Mouse (Mus musculus): ENCODE data around the gene Slc25a35. TPM values are rescaled to one million over a fixed set of nuclear protein-coding genes. Genes with fewer than 3 reads are reported as not detected.
"Not testable (repeated sequence)": the region's sequence is repeated elsewhere in the genome, so short reads cannot be mapped to it uniquely, and the experiment has no call there.

The Slc25a35 gene
- polyA plus RNA-seq, 1 experiment from 2014 or later: 1.2 TPM

- not testable (repeated sequence) for H3K4me2 ChIP-seq (ENCODE audit: low read length); H3K4me3 ChIP-seq (ENCODE audit: control insufficient read depth in 1 of 2, insufficient read depth in 1 of 2, low read depth in 1 of 2, low read length in 2 of 2); H3K27me3 ChIP-seq (ENCODE audit: control insufficient read depth, insufficient read depth, low read length); H3K27ac ChIP-seq (replicated peaks in 1 of 2; ENCODE audit: control insufficient read depth in 1 of 2, insufficient read depth in 1 of 2, low read depth in 2 of 2, low read length in 2 of 2); H3K9me3 ChIP-seq (ENCODE audit: control insufficient read depth, low read length); ATAC-seq (ENCODE audit: insufficient number of reproducible peaks, insufficient read depth, low FRiP score, low read depth); H3K9ac ChIP-seq (ENCODE audit: low read length)
- peaks cover 0 to 14% of the 10 kb centered on the region in 2 experiments; a peak in 3 of 4 replicates for H3K4me1 ChIP-seq (ENCODE audit: control insufficient read depth in 2 of 2, insufficient read depth in 2 of 2, low read length in 2 of 2)
- peaks cover 24% of the 10 kb centered on the region for H3K36me3 ChIP-seq (ENCODE audit: control insufficient read depth, insufficient read depth, low read length)
Observed at GRCm38 (mm10) chr11:69006575-69006974, 38.6 kb downstream of the Slc25a35 start.

GRCm38 (mm10) chr11:69008182-69009121, 40.5 kb downstream of the Slc25a35 start, which contains the start of gene Pfas:
TSS of gene Pfas (minus strand) at chr11:69008460.
- peak within 1 kb of the TSS; percentile 80 for H3K4me2 ChIP-seq (ENCODE audit: low read length)
- peak; percentile 68; the same call in 1 of the 2 replicates for ATAC-seq (ENCODE audit: insufficient number of reproducible peaks, insufficient read depth, low FRiP score, low read depth)
- 10% methylated on average over 38 of the region's 38 CpGs for WGBS
- H3K27ac ChIP-seq (replicated peaks in 1 of 2; ENCODE audit: control insufficient read depth in 1 of 2, insufficient read depth in 1 of 2, low read depth in 2 of 2, low read length in 2 of 2): peak within 1 kb of the TSS; percentile 3 to 51; a peak in 3 of 4 replicates
- no peaks in the 10 kb centered on the region for H3K9me3 ChIP-seq (ENCODE audit: control insufficient read depth, low read length)
- H3K9ac ChIP-seq (ENCODE audit: low read length): peak within 1 kb of the TSS; percentile 74
- H3K4me3 ChIP-seq (ENCODE audit: control insufficient read depth in 1 of 2, insufficient read depth in 1 of 2, low read depth in 1 of 2, low read length in 2 of 2): peak within 1 kb of the TSS; percentile 57 to 71
- peaks cover 6% of the 10 kb centered on the region for H3K36me3 ChIP-seq (ENCODE audit: control insufficient read depth, insufficient read depth, low read length)
- peaks cover 0 to 17% of the 10 kb centered on the region in 2 experiments; a peak in 3 of 4 replicates for H3K4me1 ChIP-seq (ENCODE audit: control insufficient read depth in 2 of 2, insufficient read depth in 2 of 2, low read length in 2 of 2)
- no peaks in the 10 kb centered on the region for H3K27me3 ChIP-seq (ENCODE audit: control insufficient read depth, insufficient read depth, low read length)

- no peak overlapping the region for H3K4me3 ChIP-seq (ENCODE audit: control insufficient read depth in 1 of 2, insufficient read depth in 1 of 2, low read depth in 1 of 2, low read length in 2 of 2)
- no peak overlapping the region for H3K27ac ChIP-seq (replicated peaks in 1 of 2; ENCODE audit: control insufficient read depth in 1 of 2, insufficient read depth in 1 of 2, low read depth in 2 of 2, low read length in 2 of 2)
- ATAC-seq (ENCODE audit: insufficient number of reproducible peaks, insufficient read depth, low FRiP score, low read depth): no peak
- peaks cover 0 to 17% of the 10 kb centered on the region in 2 experiments; a peak in 3 of 4 replicates for H3K4me1 ChIP-seq (ENCODE audit: control insufficient read depth in 2 of 2, insufficient read depth in 2 of 2, low read length in 2 of 2)
- H3K9ac ChIP-seq (ENCODE audit: low read length): no peak overlapping the region
- no peaks in the 10 kb centered on the region for H3K27me3 ChIP-seq (ENCODE audit: control insufficient read depth, insufficient read depth, low read length)
- WGBS: 87% methylated on average over 1 of the region's 1 CpGs
- no peaks in the 10 kb centered on the region for H3K9me3 ChIP-seq (ENCODE audit: control insufficient read depth, low read length)
- peaks cover 3% of the 10 kb centered on the region for H3K36me3 ChIP-seq (ENCODE audit: control insufficient read depth, insufficient read depth, low read length)
- no peak overlapping the region for H3K4me2 ChIP-seq (ENCODE audit: low read length)
Observed at GRCm38 (mm10) chr11:69009508-69009907, 41.6 kb downstream of the Slc25a35 start.

- Histone ChIP-seq H3K27ac (replicated peaks in 1 of 2; ENCODE audit: control insufficient read depth in 1 of 2, insufficient read depth in 1 of 2, low read depth in 2 of 2, low read length in 2 of 2) (peak overlapping the region; percentile 39 to 97; a peak in 3 of 4 replicates), H3K36me3 (ENCODE audit: control insufficient read depth, insufficient read depth, low read length) (peaks cover 3% of the 10 kb centered on the region), H3K9me3 (ENCODE audit: control insufficient read depth, low read length) (no peaks in the 10 kb centered on the region), H3K4me1 (ENCODE audit: control insufficient read depth in 2 of 2, insufficient read depth in 2 of 2, low read length in 2 of 2) (peaks cover 0 to 20% of the 10 kb centered on the region in 2 experiments; a peak in 3 of 4 replicates), H3K27me3 (ENCODE audit: control insufficient read depth, insufficient read depth, low read length) (no peaks in the 10 kb centered on the region), H3K9ac (ENCODE audit: low read length) (no peak overlapping the region), H3K4me3 (ENCODE audit: control insufficient read depth in 1 of 2, insufficient read depth in 1 of 2, low read depth in 1 of 2, low read length in 2 of 2) (no peak overlapping the region), H3K4me2 (ENCODE audit: low read length) (peak overlapping the region; percentile 84)
- WGBS: 77% methylated on average over 15 of the region's 15 CpGs
- no peak for ATAC-seq (ENCODE audit: insufficient number of reproducible peaks, insufficient read depth, low FRiP score, low read depth)
Observed at GRCm38 (mm10) chr11:69010400-69011323, 42.7 kb downstream of the Slc25a35 start.

- not testable (repeated sequence) for H3K27me3 ChIP-seq (ENCODE audit: control insufficient read depth, insufficient read depth, low read length); H3K36me3 ChIP-seq (ENCODE audit: control insufficient read depth, insufficient read depth, low read length); ATAC-seq (ENCODE audit: insufficient number of reproducible peaks, insufficient read depth, low FRiP score, low read depth); H3K9me3 ChIP-seq (ENCODE audit: control insufficient read depth, low read length)
- Histone ChIP-seq H3K9ac (ENCODE audit: low read length) (peak overlapping the region; percentile 75), H3K27ac (replicated peaks in 1 of 2; ENCODE audit: control insufficient read depth in 1 of 2, insufficient read depth in 1 of 2, low read depth in 2 of 2, low read length in 2 of 2) (peak overlapping the region; percentile 70 to 97), H3K4me3 (ENCODE audit: control insufficient read depth in 1 of 2, insufficient read depth in 1 of 2, low read depth in 1 of 2, low read length in 2 of 2) (peak overlapping the region in 1 of 2 experiments; percentile 48; a peak in 2 of 4 replicates), H3K4me2 (ENCODE audit: low read length) (peak overlapping the region; percentile 84), H3K4me1 (ENCODE audit: control insufficient read depth in 2 of 2, insufficient read depth in 2 of 2, low read length in 2 of 2) (peaks cover 0 to 20% of the 10 kb centered on the region in 2 experiments; a peak in 3 of 4 replicates)
- WGBS: 63% methylated on average over 2 of the region's 2 CpGs
Observed at GRCm38 (mm10) chr11:69011445-69011844, 43.5 kb downstream of the Slc25a35 start.

- Histone ChIP-seq H3K27ac (replicated peaks in 1 of 2; ENCODE audit: control insufficient read depth in 1 of 2, insufficient read depth in 1 of 2, low read depth in 2 of 2, low read length in 2 of 2) (peak overlapping the region; percentile 97 to 99), H3K27me3 (ENCODE audit: control insufficient read depth, insufficient read depth, low read length) (no peaks in the 10 kb centered on the region), H3K4me3 (ENCODE audit: control insufficient read depth in 1 of 2, insufficient read depth in 1 of 2, low read depth in 1 of 2, low read length in 2 of 2) (peak overlapping the region; percentile 34 to 48), H3K9ac (ENCODE audit: low read length) (peak overlapping the region; percentile 75), H3K36me3 (ENCODE audit: control insufficient read depth, insufficient read depth, low read length) (no peaks in the 10 kb centered on the region), H3K4me2 (ENCODE audit: low read length) (peak overlapping the region; percentile 84), H3K4me1 (ENCODE audit: control insufficient read depth in 2 of 2, insufficient read depth in 2 of 2, low read length in 2 of 2) (peaks cover 4 to 25% of the 10 kb centered on the region in 2 experiments), H3K9me3 (ENCODE audit: control insufficient read depth, low read length) (no peaks in the 10 kb centered on the region)
- WGBS: 1% methylated on average over 18 of the region's 18 CpGs
- ATAC-seq (ENCODE audit: insufficient number of reproducible peaks, insufficient read depth, low FRiP score, low read depth): peak; percentile 45; the same call in 1 of the 2 replicates
Observed at GRCm38 (mm10) chr11:69012071-69012601, 44.2 kb downstream of the Slc25a35 start.

All from heart, embryonic 14.5 days (tissue).